Mouse (Mus musculus): Measurements from ENCODE around the gene Hist1h3c. TPM values are rescaled to one million over a fixed set of nuclear protein-coding genes. Genes with fewer than 3 reads are reported as not detected.

Gene Hist1h3c
- polyA plus RNA-seq, 2 experiments, result 5.7 to 48.5 TPM

- Histone ChIP-seq H3K36me3 (replicated peaks; ENCODE audit: control insufficient read depth, insufficient read depth, low read depth) (no peaks in the 10 kb centered on the region), H3K4me1 (replicated peaks; ENCODE audit: control insufficient read depth in 2 of 2, insufficient read depth in 2 of 2, low read length in 1 of 2) (peaks cover 30 to 33% of the 10 kb centered on the region in 2 experiments), H3K9ac (replicated peaks) (peak overlapping the region; percentile 68), H3K4me2 (ENCODE audit: low read depth) (peak overlapping the region; percentile 88), H3K9me3 (ENCODE audit: control insufficient read depth, low read length) (no peaks in the 10 kb centered on the region), H3K27ac (peak overlapping the region; percentile 99), H3K4me3 (ENCODE audit: insufficient read depth in 1 of 2, low read depth in 2 of 2, low read length in 2 of 2) (peak overlapping the region in 1 of 2 experiments; percentile 55; a peak in 2 of 4 replicates), H3K27me3 (ENCODE audit: control insufficient read depth, insufficient read depth, low read length) (no peaks in the 10 kb centered on the region)
- DNase-seq (ENCODE audit: low read depth in 3 of 3, low spot score in 3 of 3), result no peak
- ATAC-seq (ENCODE audit: insufficient read depth), result no peak
- TF ChIP-seq EP300 (IDR thresholded peaks at IDR 0.05; ENCODE audit: low read depth), result no peak
- TF ChIP-seq CTCF (IDR thresholded peaks at IDR 0.05; ENCODE audit: low read depth), result no peak
- WGBS (ENCODE audit: insufficient replicate concordance), result 32% methylated on average over 3 of the region's 3 CpGs
Observed at GRCm38 (mm10) chr13:23757921-23758320, 12.5 kb upstream of the Hist1h3c start.

- H3K4me2 ChIP-seq (ENCODE audit: low read depth), result peak overlapping the region; percentile 88
- H3K36me3 ChIP-seq (replicated peaks; ENCODE audit: control insufficient read depth, insufficient read depth, low read depth), result no peaks in the 10 kb centered on the region
- under 1% methylated on average over 14 of the region's 23 CpGs for WGBS (ENCODE audit: insufficient replicate concordance)
- peak overlapping the region; percentile 55 to 56 for H3K4me3 ChIP-seq (ENCODE audit: insufficient read depth in 1 of 2, low read depth in 2 of 2, low read length in 2 of 2)
- ATAC-seq (ENCODE audit: insufficient read depth) (peak; percentile 14), DNase-seq (ENCODE audit: low read depth in 3 of 3, low spot score in 3 of 3) (peak in 2 of 3 experiments; percentile 60 to 73)
- H3K9me3 ChIP-seq (ENCODE audit: control insufficient read depth, low read length), result no peaks in the 10 kb centered on the region
- H3K9ac ChIP-seq (replicated peaks), result peak overlapping the region; percentile 88
- no peaks in the 10 kb centered on the region for H3K27me3 ChIP-seq (ENCODE audit: control insufficient read depth, insufficient read depth, low read length)
- TF ChIP-seq EP300 (IDR thresholded peaks at IDR 0.05; ENCODE audit: low read depth) (peak; percentile 40; the same call in 1 of the 2 replicates), CTCF (IDR thresholded peaks at IDR 0.05; ENCODE audit: low read depth) (no peak)
- peak overlapping the region; percentile 99 for H3K27ac ChIP-seq
- peaks cover 25 to 28% of the 10 kb centered on the region in 2 experiments for H3K4me1 ChIP-seq (replicated peaks; ENCODE audit: control insufficient read depth in 2 of 2, insufficient read depth in 2 of 2, low read length in 1 of 2)
Observed at GRCm38 (mm10) chr13:23757211-23757773, 11.9 kb upstream of the Hist1h3c start.

GRCm38 (mm10) chr13:23756790-23757189, 11.4 kb upstream of the Hist1h3c start, which contains the start of gene Hist1h4b:
Hist1h4b (plus strand) TSS chr13:23757013.
- H3K36me3 ChIP-seq (replicated peaks; ENCODE audit: control insufficient read depth, insufficient read depth, low read depth), result no peaks in the 10 kb centered on the region

GRCm38 (mm10) chr13:23755000-23755399, 9.6 kb upstream of the Hist1h3c start:
- DNase-seq (ENCODE audit: low read depth in 3 of 3, low spot score in 3 of 3) (no peak), ATAC-seq (ENCODE audit: insufficient read depth) (no peak)
- H3K9ac ChIP-seq (replicated peaks), result peak overlapping the region; percentile 27; the same call in 1 of the 2 replicates
- H3K4me2 ChIP-seq (ENCODE audit: low read depth), result no peak overlapping the region
- H3K4me1 ChIP-seq (replicated peaks; ENCODE audit: control insufficient read depth in 2 of 2, insufficient read depth in 2 of 2, low read length in 1 of 2), result peaks cover 25 to 27% of the 10 kb centered on the region in 2 experiments
- H3K9me3 ChIP-seq (ENCODE audit: control insufficient read depth, low read length), result no peaks in the 10 kb centered on the region
- H3K27ac ChIP-seq, result peak overlapping the region; percentile 76
- H3K27me3 ChIP-seq (ENCODE audit: control insufficient read depth, insufficient read depth, low read length), result no peaks in the 10 kb centered on the region
- TF ChIP-seq EP300 (IDR thresholded peaks at IDR 0.05; ENCODE audit: low read depth), result no peak
- no peak for TF ChIP-seq CTCF (IDR thresholded peaks at IDR 0.05; ENCODE audit: low read depth)
- H3K4me3 ChIP-seq (ENCODE audit: insufficient read depth in 1 of 2, low read depth in 2 of 2, low read length in 2 of 2), result no peak overlapping the region
- H3K36me3 ChIP-seq (replicated peaks; ENCODE audit: control insufficient read depth, insufficient read depth, low read depth), result no peaks in the 10 kb centered on the region

More at GRCm38 (mm10) chr13:23756790-23757189, 11.4 kb upstream of the Hist1h3c start, which contains the start of gene Hist1h4b:
- H3K4me1 ChIP-seq (replicated peaks; ENCODE audit: control insufficient read depth in 2 of 2, insufficient read depth in 2 of 2, low read length in 1 of 2), result peaks cover 25 to 28% of the 10 kb centered on the region in 2 experiments
- 0% methylated on average over 17 of the region's 22 CpGs for WGBS (ENCODE audit: insufficient replicate concordance)
- no peaks in the 10 kb centered on the region for H3K9me3 ChIP-seq (ENCODE audit: control insufficient read depth, low read length)
- ATAC-seq (ENCODE audit: insufficient read depth) (peak; percentile 63), DNase-seq (ENCODE audit: low read depth in 3 of 3, low spot score in 3 of 3) (peak; percentile 94 to 97 (median 95))
- peak within 1 kb of the TSS; percentile 88 for H3K4me2 ChIP-seq (ENCODE audit: low read depth)
- peak within 1 kb of the TSS; percentile 55 to 56 for H3K4me3 ChIP-seq (ENCODE audit: insufficient read depth in 1 of 2, low read depth in 2 of 2, low read length in 2 of 2)
- H3K27ac ChIP-seq, result peak within 1 kb of the TSS; percentile 99
- H3K9ac ChIP-seq (replicated peaks), result peak within 1 kb of the TSS; percentile 88
- TF ChIP-seq EP300 (IDR thresholded peaks at IDR 0.05; ENCODE audit: low read depth), result peak; percentile 89
- TF ChIP-seq CTCF (IDR thresholded peaks at IDR 0.05; ENCODE audit: low read depth), result no peak; the same call in 1 of the 2 replicates
- H3K27me3 ChIP-seq (ENCODE audit: control insufficient read depth, insufficient read depth, low read length), result no peaks in the 10 kb centered on the region

GRCm38 (mm10) chr13:23753314-23754078, 8.1 kb upstream of the Hist1h3c start:
- Histone ChIP-seq H3K27ac (peak overlapping the region; percentile 99), H3K4me1 (replicated peaks; ENCODE audit: control insufficient read depth in 2 of 2, insufficient read depth in 2 of 2, low read length in 1 of 2) (peaks cover 22 to 26% of the 10 kb centered on the region in 2 experiments), H3K36me3 (replicated peaks; ENCODE audit: control insufficient read depth, insufficient read depth, low read depth) (no peaks in the 10 kb centered on the region), H3K9ac (replicated peaks) (peak overlapping the region; percentile 96), H3K9me3 (ENCODE audit: control insufficient read depth, low read length) (no peaks in the 10 kb centered on the region), H3K27me3 (ENCODE audit: control insufficient read depth, insufficient read depth, low read length) (no peaks in the 10 kb centered on the region), H3K4me3 (ENCODE audit: insufficient read depth in 1 of 2, low read depth in 2 of 2, low read length in 2 of 2) (peak overlapping the region; percentile 61 to 64; a peak in 3 of 4 replicates), H3K4me2 (ENCODE audit: low read depth) (peak overlapping the region; percentile 78)
- ATAC-seq (ENCODE audit: insufficient read depth), result no peak
- no peak for DNase-seq (ENCODE audit: low read depth in 3 of 3, low spot score in 3 of 3)
- TF ChIP-seq EP300 (IDR thresholded peaks at IDR 0.05; ENCODE audit: low read depth) (no peak), CTCF (IDR thresholded peaks at IDR 0.05; ENCODE audit: low read depth) (no peak)
- whole genome bisulfite sequencing (ENCODE audit: insufficient replicate concordance), result 46% methylated on average over 4 of the region's 4 CpGs
